Mouse (Mus musculus) CH12.LX (cell line): Measurements from ENCODE around the gene Micu2.

Source experiments
- MAX ChIP-seq: IDR thresholded peaks from 2 replicates; pipeline ENCODE4 v1.6.1; 2011; ENCODE audit warnings: low read length, improper control_type of control experiment
- POLR2A ChIP-seq: IDR thresholded peaks from 2 replicates; pipeline ENCODE4 v1.6.1; 2011; ENCODE audit warnings: low read depth, mild to moderate bottlenecking, improper control_type of control experiment, low read length

GRCm38 (mm10) chr14:57985780-57986179 is 13.3 kb downstream of the Micu2 start:
- TF ChIP-seq MAX (no peak), POLR2A (no peak)
